Mouse (Mus musculus): Measurements from ENCODE around the gene Dffb.

DNA sequence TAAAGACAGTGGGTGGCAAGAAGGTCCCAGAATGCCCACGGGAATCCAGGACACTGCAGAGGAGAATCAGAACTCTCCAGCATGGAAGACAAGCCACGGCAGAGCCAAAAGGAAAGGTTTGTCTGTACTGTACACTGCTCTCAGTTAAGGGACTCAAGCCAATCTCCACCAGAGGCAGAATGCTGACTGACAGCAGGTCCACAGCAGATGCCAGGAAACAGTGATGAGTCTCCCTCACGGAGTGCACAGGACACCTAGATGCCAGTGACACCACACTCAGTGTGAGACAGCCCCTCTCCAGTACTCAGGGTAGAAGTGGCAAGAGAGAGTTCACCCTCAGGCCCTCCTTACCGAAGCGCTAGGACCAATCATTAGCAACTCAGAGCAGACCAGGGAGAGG is 8.3 kb downstream of the Dffb start:
- TF ChIP-seq POLR2A (IDR thresholded peaks at IDR 0.05; ENCODE audit: low read depth, low read length) (no peak), CTCF (IDR thresholded peaks at IDR 0.05; ENCODE audit: extremely low read depth, insufficient read depth, insufficient read length, insufficient replicate concordance) (no peak)

Measured in spleen, adult 2 months (tissue).